25 mouse cellular contexts compared by ENCODE assay signal in genomic region chr8:106320002-106320401, GRCm38 (mm10). TPM values are rescaled to one million over a fixed set of nuclear protein-coding genes. Genes with fewer than 3 reads are reported as not detected.
DNase-seq lines count a peak whose midpoint lies in the region; ATAC-seq lines count a peak whose summit lies in the region.
"Had no signal": no experiment of that assay in that cellular context is flagged by ENCODE, and none has a peak within 500 bp of the region (broad histone marks: within the 10 kb centered on the region; RNA-seq: fewer than 3 reads in every experiment).

No protein-coding gene starts in this region.

- no peaks in the 10 kb centered on the region for H3K27me3 ChIP-seq in heart, embryonic 10.5 days (ENCODE audit: insufficient read depth, poor library complexity, severe bottlenecking)
- H3K27me3 ChIP-seq: limb, embryonic 12.5 days had no signal

- intact Hi-C loops in left cerebral cortex, postnatal 4 days (cut with DNase I) = no loop called here

- H3K4me1 ChIP-seq in heart, embryonic 10.5 days = no peaks in the 10 kb centered on the region
- H3K4me1 ChIP-seq: limb, embryonic 12.5 days had no signal

- peak; percentile 55 for DNase-seq in heart, adult 11 months
- no peak for DNase-seq in heart, embryonic 10.5 days (ENCODE audit: low spot score)
- peak; percentile 31 for DNase-seq in left cerebral cortex, postnatal 4 days
- DNase-seq in left cerebral cortex, adult 18-20 months (ENCODE audit: low spot score in 2 of 2) = no peak
- peak; percentile 75 for DNase-seq in cerebellum, adult 9-11 months
- peak; percentile 54 for DNase-seq in retina, postnatal 1 day
- DNase-seq in right cerebral cortex, postnatal 36 days (ENCODE audit: low spot score in 2 of 2) = no peak
- DNase-seq: adrenal gland, postnatal 25 days; gastrocnemius, postnatal 36 days; heart, postnatal 4 days; kidney, adult 18-20 months; kidney, postnatal 4 days; liver, postnatal 0 days; right cerebral cortex, postnatal 14 days; spleen, adult 18-20 months; thymus, postnatal 14 days had no signal

- H3K9me3 ChIP-seq in heart, embryonic 10.5 days = no peaks in the 10 kb centered on the region
- H3K9me3 ChIP-seq: embryonic facial prominence, embryonic 10.5 days; limb, embryonic 12.5 days; midbrain, embryonic 10.5 days had no signal

- no peak overlapping the region for H3K27ac ChIP-seq in heart, embryonic 10.5 days
- H3K27ac ChIP-seq: embryonic facial prominence, embryonic 10.5 days; limb, embryonic 12.5 days; macrophage; midbrain, embryonic 10.5 days had no signal

- ATAC-seq in activated CD4-positive, CD25-positive, alpha-beta regulatory T cell, adult 4 months = no peak
- ATAC-seq: forebrain, embryonic 16.5 days; inflammation-experienced regulatory T-cells, adult 6 months; liver, postnatal 0 days; lung, postnatal 0 days; midbrain, embryonic 16.5 days had no signal

- 77% methylated on average over 6 of the region's 6 CpGs for WGBS in heart, embryonic 10.5 days

- H3K36me3 ChIP-seq in heart, embryonic 10.5 days = no peaks in the 10 kb centered on the region
- H3K36me3 ChIP-seq: embryonic facial prominence, embryonic 10.5 days; limb, embryonic 12.5 days; midbrain, embryonic 10.5 days had no signal

- no peak overlapping the region for H3K4me3 ChIP-seq in heart, embryonic 10.5 days
- H3K4me3 ChIP-seq: embryonic facial prominence, embryonic 10.5 days; limb, embryonic 12.5 days; midbrain, embryonic 10.5 days had no signal

RNA-seq across cellular contexts. Expression of gene Smpd3, which starts 17.8 kb away (rescaled TPM):
- polyA plus RNA-seq in heart, embryonic 10.5 days (2016; fragmentation: Nextera tagmentation; extraction: Ambion mirVana) = 3.8 and 4.4 TPM in 2 replicates
- total RNA-seq in left cerebral cortex, postnatal 4 days (2021) = 100 to 1,000 TPM; 152 to 158 TPM
- 10 to 100 TPM; 51.2 to 59.3 TPM for total RNA-seq in left cerebral cortex, adult 18-20 months (2021)
- not detected for polyA plus RNA-seq in activated CD4-positive, CD25-positive, alpha-beta regulatory T cell, adult 4 months (2017; shearing (Covaris generic))
- polyA plus RNA-seq: inflammation-experienced regulatory T-cells, adult 6 months had no signal

Comparison
In these comparisons a context has a peak if more than half of its experiments do, and no peak if none do; other contexts are left out.
1. DNase-seq: peak in heart, adult 11 months (single experiment), left cerebral cortex, postnatal 4 days (single experiment), cerebellum, adult 9-11 months (single experiment) and retina, postnatal 1 day (single experiment); none in heart, embryonic 10.5 days (single experiment), left cerebral cortex, adult 18-20 months (0 of 2) and right cerebral cortex, postnatal 36 days (0 of 2).